Mouse (Mus musculus): ENCODE measurements around the gene Grem1.

Gene Grem1

GRCm38 (mm10) chr2:113758311-113759161 is at the start of gene Grem1:
TSS of gene Grem1 (minus strand) at chr2:113758646.
- peak in 1 of 2 experiments; percentile 26 for DNase-seq

GRCm38 (mm10) chr2:113807640-113808039 is 49.2 kb upstream of the Grem1 start:
- peak; percentile 50 to 64 for DNase-seq

- no peak for DNase-seq
These were observed 48.6 kb upstream of the Grem1 start for GRCm38 (mm10) chr2:113806851-113807577.

- DNase-seq: no peak
These were observed 47.3 kb upstream of the Grem1 start for GRCm38 (mm10) chr2:113805765-113806164.

- no peak for DNase-seq
These were observed 45.3 kb upstream of the Grem1 start for GRCm38 (mm10) chr2:113803753-113804152.

- DNase-seq: no peak
These were observed 42.4 kb upstream of the Grem1 start for GRCm38 (mm10) chr2:113800846-113801245.

- DNase-seq: no peak
These were observed 40.2 kb upstream of the Grem1 start for GRCm38 (mm10) chr2:113798605-113799004.

GRCm38 (mm10) chr2:113795186-113795585 is 36.7 kb upstream of the Grem1 start:
- no peak for DNase-seq

- DNase-seq: no peak
These were observed 35.1 kb upstream of the Grem1 start for GRCm38 (mm10) chr2:113793521-113793920.

- DNase-seq: no peak
These were observed 30.5 kb upstream of the Grem1 start for GRCm38 (mm10) chr2:113788821-113789387.

GRCm38 (mm10) chr2:113787882-113788281 is 29.4 kb upstream of the Grem1 start:
- DNase-seq: no peak

- DNase-seq: no peak
These were observed 26.4 kb upstream of the Grem1 start for GRCm38 (mm10) chr2:113784851-113785250.

GRCm38 (mm10) chr2:113781521-113781920 is 23.1 kb upstream of the Grem1 start:
- no peak for DNase-seq

GRCm38 (mm10) chr2:113781107-113781506 is 22.7 kb upstream of the Grem1 start:
- no peak for DNase-seq

GRCm38 (mm10) chr2:113779336-113779735 is 20.9 kb upstream of the Grem1 start:
- no peak for DNase-seq

- no peak for DNase-seq
These were observed 19.6 kb upstream of the Grem1 start for GRCm38 (mm10) chr2:113778036-113778435.

GRCm38 (mm10) chr2:113776297-113776696 is 17.9 kb upstream of the Grem1 start:
- DNase-seq: no peak

GRCm38 (mm10) chr2:113774150-113774805 is 15.8 kb upstream of the Grem1 start:
- DNase-seq: no peak

GRCm38 (mm10) chr2:113768541-113769303 is 10.3 kb upstream of the Grem1 start:
- DNase-seq: no peak

- no peak for DNase-seq
These were observed 7.4 kb upstream of the Grem1 start for GRCm38 (mm10) chr2:113765885-113766284.

- no peak for DNase-seq
These were observed 6.5 kb upstream of the Grem1 start for GRCm38 (mm10) chr2:113764968-113765367.

Data from lung, postnatal 4 days (tissue).